Mouse (Mus musculus) frontal cortex, adult 2 months (tissue): ENCODE results near the gene Zfp472. TPM values are rescaled to one million over a fixed set of nuclear protein-coding genes. Genes with fewer than 3 reads are reported as not detected.
A peak's percentile ranks its signal among the peaks of the same experiment; 100 is the strongest.

Source experiments
- DNase-seq, 2 experiments: peaks; one replicate each; pipeline ENCODE4 v3.0.0; 2022; ENCODE audit warnings: low spot score in 1 of 2; ENCODE audit errors: extremely low spot score in 1 of 2
- polyA plus RNA-seq: library from polyadenylated mRNA; depleted of rRNA; stranded (reverse); fragments of >200 nt; gene quantifications from 2 replicates; pipeline ENCODE4 v1.2.3, GENCODE M21; 2012; rRNA removed

Gene Zfp472
- polyA plus RNA-seq = 3.3 and 4.1 TPM in 2 replicates

DNA sequence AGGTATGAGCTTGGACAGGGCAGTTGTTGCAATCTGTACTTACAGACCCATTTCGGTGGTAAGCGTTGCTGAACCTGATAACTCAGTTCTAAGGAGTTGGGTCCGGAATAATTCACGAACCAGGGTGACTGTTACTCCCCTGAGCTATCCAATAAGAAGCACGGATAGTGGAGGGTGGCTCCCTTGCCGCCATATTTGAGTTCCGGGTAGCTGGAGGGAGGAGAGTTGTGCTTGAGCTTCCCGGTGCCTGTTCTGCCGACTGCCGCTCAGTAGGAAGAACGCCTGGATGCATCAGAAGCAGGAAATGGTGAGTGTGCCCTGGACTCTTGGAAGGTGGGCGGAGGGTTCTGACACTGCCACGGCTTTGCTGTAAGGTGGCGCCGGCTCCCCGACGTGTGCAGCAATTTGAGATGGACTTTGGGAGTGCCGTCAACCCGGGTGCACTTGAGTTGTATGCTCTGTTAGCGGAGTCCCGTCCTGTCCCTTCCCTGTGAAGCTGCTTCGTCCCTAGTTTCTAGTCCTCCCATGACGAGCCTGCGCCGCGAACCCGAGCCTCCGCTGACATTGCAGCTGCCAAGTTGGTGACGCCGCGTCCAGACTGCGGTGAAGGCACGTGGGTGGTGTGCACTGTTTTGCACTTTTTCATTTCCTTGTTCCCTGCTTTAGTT lies at the start of gene Zfp472:
TSS of gene Zfp472 (plus strand) at position 192 of the 668 bp plus-strand sequence.
- DNase-seq = peak; percentile 87 to 95

DNA sequence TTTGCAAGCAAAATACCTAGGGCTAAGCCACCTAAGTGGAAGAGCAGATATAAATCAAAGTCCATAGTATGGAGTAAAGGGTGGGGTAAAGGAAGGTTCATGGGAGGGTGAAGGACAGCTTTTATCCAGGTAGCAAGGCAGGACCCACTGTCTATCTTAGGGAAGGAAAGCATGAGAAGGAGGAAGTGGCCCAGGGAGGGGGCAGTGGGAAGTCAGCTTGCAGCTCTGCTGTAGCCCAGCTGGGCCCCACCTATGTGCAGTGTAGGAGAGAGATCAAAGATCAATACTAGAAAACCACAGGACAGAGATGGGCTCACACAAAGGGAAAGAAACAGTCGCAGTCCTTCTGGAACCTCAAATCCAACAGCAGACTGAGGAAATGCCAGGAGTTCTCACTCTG lies 49.5 kb upstream of the Zfp472 start:
- DNase-seq = no peak

DNA sequence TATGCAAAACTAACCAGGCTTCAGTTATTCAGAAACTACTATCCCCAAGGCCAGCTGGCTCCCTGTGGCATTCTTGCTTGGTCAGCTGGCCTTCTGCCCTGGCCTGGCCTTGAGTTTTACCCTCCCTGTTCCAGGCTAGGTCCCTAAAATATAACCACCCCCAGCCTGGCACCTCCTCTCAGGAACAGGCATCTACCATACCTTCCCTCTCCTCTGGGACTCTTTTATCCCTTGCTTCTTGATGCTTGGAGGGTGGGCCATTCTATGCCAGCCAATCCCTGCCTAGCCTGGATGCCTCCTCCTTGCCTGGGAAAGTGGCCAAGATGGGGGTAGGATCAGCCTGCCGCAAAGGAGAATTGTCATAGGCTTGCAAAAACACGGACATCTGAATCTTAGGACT lies 48.5 kb upstream of the Zfp472 start, which contains the start of gene Cyp4f14:
TSS of gene Cyp4f14 (minus strand) at position 212 of the 400 bp plus-strand sequence.
- peak in 1 of 2 experiments; percentile 14 for DNase-seq

DNA sequence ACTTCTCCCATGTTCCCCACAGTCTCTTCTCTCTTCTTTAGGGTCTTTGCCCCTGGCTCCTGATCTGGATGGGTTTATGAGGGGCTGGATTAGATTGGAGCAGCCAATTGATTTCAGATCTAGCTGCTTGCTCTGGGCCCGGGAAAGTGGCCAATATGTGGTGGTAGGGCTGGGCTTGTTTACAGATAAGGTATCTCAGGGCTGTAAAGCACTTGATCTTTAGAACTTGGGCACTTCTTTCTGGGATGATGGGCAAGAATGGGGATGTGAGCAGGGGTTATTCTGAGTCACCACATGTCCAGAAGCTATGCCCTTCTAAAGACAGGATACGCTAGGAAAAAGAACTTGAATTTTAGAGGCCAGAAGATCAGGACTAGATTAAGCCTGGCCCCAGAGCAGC lies 46.5 kb upstream of the Zfp472 start:
- DNase-seq = no peak

DNA sequence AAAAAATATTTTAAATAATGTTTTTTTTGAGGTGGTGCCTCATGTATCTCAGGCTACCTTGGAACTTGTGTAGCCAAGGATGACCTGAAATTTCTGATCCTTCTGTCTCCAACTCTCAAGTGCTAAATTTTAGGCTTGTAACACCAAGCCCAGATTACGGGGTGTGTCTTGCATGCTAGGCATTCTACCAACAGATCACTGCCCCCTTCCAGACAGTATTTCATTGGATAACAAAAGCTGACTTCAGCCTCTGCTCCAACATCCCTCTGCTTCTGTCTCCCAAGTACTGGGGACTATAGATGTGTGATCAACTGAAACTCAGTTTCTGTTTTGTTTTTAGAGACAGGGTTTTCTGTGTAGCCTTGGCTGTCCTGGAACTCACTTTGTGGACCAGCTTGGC lies 41.9 kb upstream of the Zfp472 start:
- no peak for DNase-seq

DNA sequence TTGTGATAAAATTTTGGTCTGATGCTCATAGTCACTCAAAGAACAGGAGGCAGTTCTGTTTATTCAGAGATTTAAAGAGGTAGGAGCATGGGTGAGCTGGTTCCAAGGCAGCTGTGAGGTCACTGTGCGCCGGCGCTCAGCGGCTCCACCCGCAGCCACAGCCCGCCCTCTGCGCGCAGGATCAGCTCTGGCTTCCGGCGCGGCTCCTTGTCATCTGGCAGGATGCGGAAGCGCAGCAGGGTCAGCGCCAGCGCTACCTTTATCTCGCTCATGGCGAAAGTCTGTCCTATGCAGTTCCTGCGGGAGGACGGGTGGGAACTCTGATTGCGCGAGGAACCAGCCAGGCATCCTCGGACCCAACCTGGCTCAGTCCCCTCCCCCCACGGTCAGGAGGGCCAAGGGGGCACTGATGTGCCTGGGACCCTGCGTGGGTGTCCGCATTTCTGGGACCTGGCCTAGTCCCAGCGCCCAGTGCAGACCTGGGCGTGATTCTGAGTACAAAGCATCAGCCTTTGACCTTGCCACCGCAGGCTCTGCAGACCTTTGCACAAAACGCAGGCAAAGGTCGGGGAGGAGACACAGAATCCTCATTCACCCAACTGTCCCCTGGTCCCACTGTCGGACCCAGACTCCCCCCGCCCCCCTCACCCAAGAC lies 40.8 kb upstream of the Zfp472 start:
- peak; percentile 35 to 75 for DNase-seq

DNA sequence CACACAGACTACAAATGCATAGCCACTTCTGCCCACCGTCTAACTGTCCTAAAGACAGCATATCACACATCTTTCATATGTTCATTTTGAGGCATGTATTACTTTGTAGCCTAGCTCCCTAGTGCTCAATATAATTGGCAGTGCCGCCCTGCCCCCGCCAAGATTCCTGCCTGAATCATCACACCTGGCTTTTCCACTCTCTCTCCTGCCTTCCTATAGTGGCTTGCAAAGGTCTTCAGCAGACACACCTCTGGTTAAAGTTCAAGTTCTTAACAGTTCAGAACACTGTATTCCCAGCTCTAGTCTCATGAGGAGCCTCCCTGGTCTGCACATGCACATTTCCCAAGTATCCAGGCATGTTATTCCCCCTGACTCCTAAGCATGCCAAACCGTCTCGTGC lies 37.8 kb upstream of the Zfp472 start:
- no peak for DNase-seq

DNA sequence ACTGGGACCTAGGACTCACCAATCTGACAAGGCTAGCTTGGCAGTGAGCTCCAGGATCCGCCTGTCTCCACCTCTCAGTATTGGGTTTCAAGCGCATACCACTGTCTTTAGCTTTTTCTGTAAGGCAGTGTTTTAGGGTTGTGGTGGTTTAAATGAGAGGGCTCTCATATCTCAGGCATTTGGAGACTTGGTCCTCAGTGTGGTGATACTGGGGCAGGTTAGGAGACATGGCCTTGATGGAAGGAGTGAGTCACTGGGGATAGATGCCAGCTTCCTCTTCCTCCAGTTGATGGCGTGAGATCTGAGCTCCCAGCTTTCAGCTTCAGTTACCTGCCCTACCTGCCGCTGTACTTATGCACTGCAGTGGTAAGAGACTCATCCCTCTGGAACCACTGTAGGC lies 25.8 kb upstream of the Zfp472 start:
- no peak for DNase-seq

DNA sequence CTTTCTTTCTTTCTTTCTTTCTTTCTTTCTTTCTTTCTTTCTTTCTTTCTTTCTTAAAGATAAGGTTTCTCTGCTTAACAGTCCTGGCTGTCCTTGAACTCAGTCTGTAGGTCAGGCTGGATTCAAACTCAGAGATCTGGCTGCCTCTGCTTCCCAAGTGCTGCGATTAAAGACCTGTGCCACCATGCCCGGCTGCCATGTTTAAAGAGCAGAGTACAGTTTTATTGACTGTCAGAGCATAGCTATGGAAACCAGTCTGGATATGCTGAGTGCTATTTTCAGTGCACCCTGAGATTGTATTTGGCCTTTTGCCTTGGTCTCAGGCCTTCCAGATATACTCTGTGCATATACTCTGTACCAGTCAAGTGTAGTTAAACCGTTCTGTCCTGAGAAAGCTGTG lies 22.0 kb upstream of the Zfp472 start:
- no peak for DNase-seq

DNA sequence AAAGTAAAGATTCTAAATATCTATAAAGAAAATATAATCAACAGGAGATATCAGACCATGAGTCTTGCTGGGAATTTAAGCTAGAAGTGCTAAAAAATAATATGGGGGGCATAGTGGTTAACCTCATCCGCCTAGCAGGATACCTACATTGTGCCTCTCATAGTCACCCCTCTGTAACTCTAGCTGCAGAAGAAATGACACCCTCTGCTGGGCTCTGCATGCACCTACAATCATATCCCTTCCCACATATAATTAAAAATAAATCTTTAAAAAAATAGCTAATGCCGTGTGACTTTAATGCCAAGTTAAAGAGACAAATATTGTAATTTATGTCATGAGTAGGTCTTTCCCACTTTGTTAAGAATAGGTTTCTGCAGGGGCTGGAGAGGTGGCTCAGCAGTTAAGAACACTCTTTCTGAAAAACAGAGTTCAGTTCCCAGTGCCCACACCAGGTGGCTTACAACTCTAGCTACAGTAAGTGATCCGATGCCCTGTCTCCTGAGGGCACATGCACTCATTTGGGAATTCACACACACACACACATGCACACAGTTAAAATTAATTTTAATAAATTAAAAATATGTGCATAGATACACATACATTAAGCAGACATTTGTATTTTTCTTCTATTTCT lies 21.1 kb upstream of the Zfp472 start:
- no peak for DNase-seq

DNA sequence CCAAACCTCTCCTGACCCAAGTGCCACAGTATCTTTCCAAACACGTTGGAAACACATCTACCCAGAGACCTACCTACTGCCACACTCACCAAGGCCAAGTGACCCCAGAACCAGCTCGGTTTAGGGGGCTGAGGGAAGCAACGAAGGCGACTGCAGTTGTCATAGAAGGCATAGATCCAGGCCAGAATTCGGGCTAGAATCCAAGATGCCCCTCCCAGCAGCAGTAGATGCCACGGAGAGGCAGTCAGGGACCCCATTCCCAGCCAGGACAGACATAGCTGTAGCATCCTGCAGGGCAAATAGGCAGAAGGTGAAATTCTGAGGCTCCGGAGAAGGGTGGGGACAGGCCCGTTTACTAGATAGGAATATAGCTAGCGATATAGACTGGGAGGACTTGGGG lies 18.9 kb upstream of the Zfp472 start:
- no peak for DNase-seq

DNA sequence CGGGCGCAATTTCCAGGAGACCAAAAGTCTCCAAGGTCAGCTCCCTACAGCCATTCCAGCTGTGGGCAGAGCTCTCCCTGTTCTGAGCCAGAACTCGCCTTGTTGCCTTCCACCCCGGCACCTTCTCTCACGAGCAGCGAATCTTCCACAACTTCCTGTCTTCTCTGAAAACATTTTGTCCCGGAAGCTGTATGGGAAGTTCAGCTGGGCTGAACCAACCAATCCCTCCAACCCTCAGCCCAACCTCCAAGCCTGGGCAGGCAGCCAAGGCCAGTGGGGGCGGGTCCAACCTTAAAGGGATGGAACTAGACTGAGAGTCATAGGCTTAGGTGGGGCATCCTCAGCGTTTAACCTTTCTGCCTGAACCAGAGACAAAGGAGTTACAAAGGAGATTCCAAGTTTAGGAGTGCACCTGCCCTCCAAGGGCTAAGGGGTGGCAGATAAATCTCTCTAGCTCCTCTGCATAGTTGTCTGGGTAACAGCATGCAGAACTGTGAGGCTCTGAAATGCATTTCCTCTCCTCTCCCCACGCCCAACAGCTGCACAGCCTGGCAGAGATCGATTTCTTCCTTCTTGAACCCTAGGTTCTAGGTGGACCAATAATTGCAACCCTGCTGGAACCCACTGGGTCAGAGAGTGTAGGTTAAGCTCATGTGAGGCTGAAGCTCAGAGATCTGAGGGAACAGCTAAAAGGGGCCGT lies 18.2 kb upstream of the Zfp472 start, which contains the start of gene Cyp4f13:
TSS of gene Cyp4f13 (minus strand) at position 188 of the 700 bp plus-strand sequence.
- DNase-seq = peak; percentile 84 to 95

DNA sequence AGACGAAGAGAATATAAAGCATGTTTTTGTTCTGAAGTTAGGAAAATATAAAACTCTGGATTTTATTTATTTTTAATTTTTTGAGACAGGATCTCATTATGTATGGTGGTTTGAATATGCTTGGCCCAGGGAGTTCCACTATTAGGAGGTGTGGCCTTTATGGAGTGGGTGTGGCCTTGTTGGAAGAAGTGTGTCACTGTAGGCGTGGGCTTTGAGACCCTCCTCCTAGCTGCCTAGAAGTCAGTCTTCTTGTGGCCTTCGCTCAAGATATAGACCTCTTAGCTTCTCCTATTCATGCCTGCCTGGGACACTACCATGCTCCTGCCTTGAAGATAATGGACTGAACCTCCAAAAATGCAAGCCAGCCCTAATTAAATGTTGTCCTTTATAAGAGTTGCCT lies 15.5 kb upstream of the Zfp472 start:
- DNase-seq = no peak

DNA sequence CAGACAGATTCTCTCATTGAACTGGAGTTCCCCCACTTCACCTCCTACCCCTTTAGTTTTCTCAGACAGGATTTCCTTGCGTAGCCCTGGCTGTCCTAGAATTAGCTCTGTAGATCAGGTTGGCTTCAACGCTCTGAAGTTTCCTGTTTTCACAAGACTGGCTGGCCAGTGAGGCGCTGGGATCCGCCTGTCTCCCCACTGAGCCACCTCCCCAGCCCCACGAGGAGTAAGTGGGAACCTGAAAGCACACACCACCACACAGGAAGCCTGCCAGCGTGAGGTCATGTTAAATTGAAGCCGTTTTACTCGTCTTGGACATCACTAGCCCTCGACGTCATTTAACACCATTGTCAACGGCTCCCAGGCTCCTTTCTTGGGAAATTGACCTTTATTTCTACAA lies 14.6 kb upstream of the Zfp472 start:
- DNase-seq = no peak

DNA sequence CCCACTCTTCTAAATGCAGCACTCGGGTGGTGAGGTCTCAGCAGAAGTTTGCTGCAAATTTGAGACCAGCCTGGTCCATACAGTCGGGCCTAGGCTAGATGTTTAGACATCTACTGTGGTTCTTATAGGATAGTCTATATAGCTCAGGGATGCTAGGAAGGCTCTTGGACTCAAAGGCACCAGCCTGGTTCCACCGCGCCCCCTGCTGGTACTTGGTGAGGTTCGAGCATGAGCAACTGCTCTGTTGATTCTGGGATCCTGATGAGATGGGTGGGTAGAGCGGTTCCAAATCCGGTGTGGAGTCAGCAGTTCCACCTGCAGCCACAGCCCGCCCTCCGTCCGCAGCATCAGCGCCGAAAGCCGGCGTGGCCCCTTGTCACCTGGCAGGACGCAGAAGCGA lies 14.2 kb upstream of the Zfp472 start:
- DNase-seq = peak; percentile 49 to 94

DNA sequence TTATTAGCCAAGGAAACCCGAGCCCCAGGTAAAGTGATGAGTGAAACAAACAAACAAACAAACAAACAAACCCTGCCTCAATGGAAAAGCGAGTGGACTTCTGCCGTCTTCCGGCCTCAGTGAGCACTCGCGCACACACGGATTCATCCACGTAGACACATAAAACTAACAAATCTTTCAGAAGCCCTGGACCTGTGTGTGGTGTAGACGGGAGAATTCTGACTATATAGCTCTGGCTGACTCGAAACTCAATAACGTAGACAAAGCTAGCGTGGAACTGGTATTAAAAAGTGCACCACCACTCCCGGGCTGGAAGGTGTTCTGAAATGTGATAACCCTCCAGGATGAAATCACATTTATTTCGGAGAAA lies 376 bp upstream of the Zfp472 start:
- DNase-seq = no peak

DNA sequence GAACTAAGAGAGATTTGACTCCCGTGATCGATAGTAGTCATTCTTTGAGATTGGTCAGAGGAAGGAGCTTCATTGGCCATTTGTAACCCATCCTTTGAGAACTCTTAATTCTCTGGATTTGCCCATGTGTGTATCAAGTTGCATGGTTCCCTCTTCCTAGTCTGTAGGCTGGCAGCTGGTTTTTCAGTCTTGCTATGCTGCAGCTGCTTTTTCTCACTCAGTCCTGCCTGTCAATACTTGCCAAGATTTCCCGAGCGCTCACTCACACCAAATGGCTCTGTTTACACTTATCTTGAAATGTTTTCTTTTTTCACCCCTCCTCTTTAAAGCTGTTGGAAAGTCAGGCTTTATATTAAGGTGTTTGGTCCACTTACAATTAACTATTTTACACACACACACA lies 15.7 kb downstream of the Zfp472 start:
- DNase-seq = no peak

DNA sequence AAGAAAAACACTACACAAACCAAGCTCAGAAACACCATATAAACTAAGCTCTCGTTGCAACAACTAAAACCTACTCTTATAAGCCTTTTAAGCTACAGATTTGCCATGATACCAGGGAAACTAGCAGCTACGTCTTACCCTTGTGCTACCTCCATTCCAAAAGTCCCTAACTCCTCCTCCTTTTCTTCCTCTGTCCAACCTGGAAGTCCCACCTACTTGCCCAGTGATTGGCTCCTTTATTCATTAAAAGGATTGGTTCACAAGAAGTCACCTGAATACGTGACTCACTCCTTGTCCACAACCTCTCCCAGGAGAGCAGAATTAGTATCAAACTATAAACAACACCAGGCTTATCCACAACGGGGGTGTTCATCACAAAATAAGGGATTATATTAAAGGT lies 20.7 kb downstream of the Zfp472 start:
- no peak for DNase-seq

DNA sequence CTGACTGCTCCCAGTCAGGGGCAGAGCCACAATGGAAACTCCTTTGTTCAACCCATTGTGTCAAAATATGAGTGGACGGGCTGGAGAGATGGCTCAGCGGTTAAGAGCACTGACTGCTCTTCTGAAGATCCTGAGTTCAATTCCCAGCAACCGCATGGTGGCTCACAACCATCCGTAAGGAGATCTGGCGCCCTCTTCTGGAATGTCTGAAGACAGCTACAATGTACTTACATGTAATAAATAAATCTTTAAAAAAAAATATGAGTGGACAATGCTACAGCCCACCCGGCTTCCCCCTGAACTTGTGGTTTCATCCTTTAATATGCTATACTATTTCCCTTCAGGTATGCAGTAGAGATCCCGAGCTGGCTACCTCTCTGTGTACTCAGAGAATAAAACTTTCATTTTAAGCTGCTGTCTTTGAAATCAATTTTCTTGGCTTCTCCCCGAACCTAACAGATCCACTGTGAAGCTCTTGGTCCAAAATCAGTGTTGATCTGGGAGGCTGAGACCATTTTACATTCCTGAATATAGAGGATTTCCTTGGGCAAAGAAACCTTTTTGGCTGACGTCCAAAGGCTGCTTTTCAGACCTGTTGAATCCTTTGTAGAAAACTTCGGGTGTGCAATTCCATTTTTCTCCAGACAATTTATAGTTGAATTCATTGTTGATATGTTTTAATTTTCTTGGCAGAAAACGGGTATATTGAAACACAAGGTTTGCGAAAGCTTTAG lies 26.5 kb downstream of the Zfp472 start:
- DNase-seq = peak in 1 of 2 experiments; percentile 6

DNA sequence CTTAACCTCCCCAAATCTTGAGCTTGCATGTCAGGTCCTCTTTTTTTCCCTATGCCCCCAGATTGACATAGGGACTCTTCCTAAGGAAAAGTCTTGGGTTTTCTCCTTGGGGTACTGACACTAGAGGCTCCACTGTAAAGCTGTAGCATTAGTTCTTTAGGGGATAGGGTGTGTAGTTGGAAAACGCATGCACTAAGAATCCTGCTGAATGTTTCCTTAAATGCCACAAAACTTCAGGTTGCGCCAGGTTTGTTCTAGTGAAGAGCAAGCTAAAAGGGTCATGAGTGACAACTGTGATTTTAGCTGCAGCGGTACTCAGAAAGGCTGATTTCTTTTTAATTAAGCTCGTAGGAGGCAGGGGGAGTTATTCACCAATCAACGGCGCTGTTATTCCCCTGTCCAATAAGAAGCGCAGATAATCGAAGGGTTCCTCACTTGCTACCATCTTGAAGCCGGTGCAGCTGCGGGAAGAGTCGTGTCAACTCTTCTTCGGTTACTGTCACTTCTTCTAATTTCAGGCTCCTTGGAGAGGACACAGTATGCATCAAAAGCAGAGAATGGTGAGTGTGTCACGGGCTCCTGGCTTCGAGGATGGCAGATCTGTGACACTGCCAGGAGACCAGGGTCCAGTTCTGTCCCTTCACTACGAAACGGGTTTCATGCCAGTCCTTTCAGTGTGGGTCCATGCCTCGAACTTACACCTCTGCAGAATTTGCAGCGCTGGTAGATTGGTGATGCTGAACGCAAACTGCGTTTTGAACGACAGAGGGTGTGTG lies 27.3 kb downstream of the Zfp472 start, which contains the start of gene Zfp952:
TSS of gene Zfp952 (plus strand) at position 431 of the 776 bp plus-strand sequence.
- peak; percentile 90 to 95 for DNase-seq
